Mouse (Mus musculus): ENCODE measurements around the gene Cyb561d2. TPM values are rescaled to one million over a fixed set of nuclear protein-coding genes. Genes with fewer than 3 reads are reported as not detected.
A peak's percentile ranks its signal among the peaks of the same experiment; 100 is the strongest.

Gene Cyb561d2
- polyA plus RNA-seq, 1 experiment from 2014 or later = 33.9 TPM

DNA sequence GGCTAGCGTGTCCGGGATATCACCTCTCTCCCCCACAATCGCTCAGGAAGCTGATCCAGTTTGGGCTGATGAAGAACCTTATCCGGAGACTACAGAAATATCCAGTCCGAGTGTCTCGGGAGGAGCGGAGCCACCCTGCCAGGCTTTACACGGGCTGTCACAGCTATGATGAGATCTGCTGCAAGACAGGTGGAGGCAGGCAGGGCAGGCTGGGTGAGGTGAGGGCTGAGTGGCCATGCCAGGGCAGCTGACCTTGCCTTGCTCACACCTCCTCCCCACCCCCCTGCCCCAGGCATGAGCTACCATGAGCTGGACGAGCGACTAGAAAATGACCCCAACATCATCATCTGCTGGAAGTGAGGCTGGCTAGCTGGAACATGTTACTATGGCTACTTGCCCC is 3.2 kb upstream of the Cyb561d2 start:
- no peak overlapping the region for H3K9ac ChIP-seq
- H3K9me3 ChIP-seq (replicated peaks) = no peaks in the 10 kb centered on the region
- 93% methylated on average over 10 of the region's 10 CpGs for WGBS
- no peak for ATAC-seq (replicated peaks; ENCODE audit: low FRiP score)
- H3K27me3 ChIP-seq = no peaks in the 10 kb centered on the region; the same call in 1 of the 2 replicates
- H3K4me1 ChIP-seq = peaks cover 49% of the 10 kb centered on the region
- peaks cover 24% of the 10 kb centered on the region for H3K36me3 ChIP-seq
- no peak overlapping the region for H3K4me2 ChIP-seq
- H3K4me3 ChIP-seq (replicated peaks) = no peak overlapping the region
- no peak overlapping the region for H3K27ac ChIP-seq

DNA sequence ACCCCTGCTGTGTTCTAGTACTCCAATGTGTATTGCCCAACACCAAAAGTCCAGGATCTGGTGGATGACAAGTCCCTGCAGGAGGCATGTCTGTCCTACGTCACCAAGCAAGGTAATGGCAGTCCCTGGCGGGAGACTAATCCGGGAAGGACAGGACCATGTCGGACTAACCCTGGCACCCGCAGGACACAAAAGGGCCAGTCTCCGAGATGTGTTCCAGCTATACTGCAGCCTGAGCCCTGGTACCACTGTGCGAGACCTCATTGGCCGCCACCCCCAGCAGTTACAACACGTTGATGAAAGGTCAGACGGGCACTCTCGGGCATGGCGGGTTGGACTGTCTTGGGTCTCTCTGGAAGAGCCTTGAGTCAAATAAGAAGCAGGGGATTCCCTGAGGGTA is 2.7 kb upstream of the Cyb561d2 start:
- Histone ChIP-seq H3K4me1 (peaks cover 48% of the 10 kb centered on the region), H3K4me2 (no peak overlapping the region), H3K4me3 (replicated peaks) (no peak overlapping the region), H3K9me3 (replicated peaks) (no peaks in the 10 kb centered on the region), H3K9ac (no peak overlapping the region), H3K27ac (no peak overlapping the region), H3K27me3 (no peaks in the 10 kb centered on the region; the same call in 1 of the 2 replicates), H3K36me3 (peaks cover 29% of the 10 kb centered on the region)
- 93% methylated on average over 12 of the region's 12 CpGs for WGBS
- no peak for ATAC-seq (replicated peaks; ENCODE audit: low FRiP score)

DNA sequence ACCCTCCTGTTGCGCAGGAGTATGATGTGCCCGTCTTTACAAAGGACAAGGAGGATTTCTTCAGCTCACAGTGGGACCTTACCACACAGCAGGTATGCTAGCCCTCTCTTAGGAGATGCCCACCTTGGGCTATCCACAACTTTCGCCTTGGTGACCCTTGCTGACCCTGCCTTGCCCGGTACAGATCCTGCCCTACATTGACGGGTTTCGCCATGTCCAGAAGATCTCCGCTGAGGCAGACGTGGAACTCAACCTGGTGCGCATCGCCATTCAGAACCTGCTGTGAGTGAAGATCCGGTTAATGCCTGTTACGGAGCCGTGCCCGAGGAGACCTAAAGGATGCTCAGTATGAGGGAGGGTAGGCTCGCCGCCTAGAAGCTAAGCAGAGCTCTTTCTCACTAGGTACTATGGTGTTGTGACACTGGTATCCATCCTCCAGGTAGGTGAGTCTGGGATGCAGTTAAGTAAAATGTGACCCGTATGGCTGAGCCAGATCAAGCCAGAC is 2.3 kb upstream of the Cyb561d2 start:
- ATAC-seq (replicated peaks; ENCODE audit: low FRiP score) = no peak
- Histone ChIP-seq H3K27me3 (no peaks in the 10 kb centered on the region), H3K4me2 (no peak overlapping the region), H3K27ac (no peak overlapping the region), H3K9me3 (replicated peaks) (no peaks in the 10 kb centered on the region), H3K4me3 (replicated peaks) (no peak overlapping the region), H3K36me3 (peaks cover 34% of the 10 kb centered on the region), H3K9ac (no peak overlapping the region), H3K4me1 (peaks cover 46% of the 10 kb centered on the region)
- 95% methylated on average over 17 of the region's 17 CpGs for WGBS

GRCm38 (mm10) chr9:107543299-107543698 is 1.3 kb upstream of the Cyb561d2 start:
- H3K9ac ChIP-seq = no peak overlapping the region
- H3K4me1 ChIP-seq = peaks cover 46% of the 10 kb centered on the region
- peak overlapping the region; percentile 84; the same call in 1 of the 2 replicates for H3K4me3 ChIP-seq (replicated peaks)
- H3K27me3 ChIP-seq = no peaks in the 10 kb centered on the region
- peaks cover 43% of the 10 kb centered on the region for H3K36me3 ChIP-seq
- no peaks in the 10 kb centered on the region for H3K9me3 ChIP-seq (replicated peaks)
- no peak for ATAC-seq (replicated peaks; ENCODE audit: low FRiP score)
- no peak overlapping the region for H3K27ac ChIP-seq
- peak overlapping the region; percentile 85 for H3K4me2 ChIP-seq
- 84% methylated on average over 11 of the region's 11 CpGs for WGBS

GRCm38 (mm10) chr9:107542721-107543120 is 728 bp upstream of the Cyb561d2 start:
- Histone ChIP-seq H3K9me3 (replicated peaks) (no peaks in the 10 kb centered on the region), H3K4me3 (replicated peaks) (peak overlapping the region; percentile 84), H3K4me2 (peak overlapping the region; percentile 85), H3K27me3 (no peaks in the 10 kb centered on the region), H3K27ac (peak overlapping the region; percentile 81), H3K36me3 (peaks cover 49% of the 10 kb centered on the region), H3K9ac (peak overlapping the region; percentile 69), H3K4me1 (peaks cover 46% of the 10 kb centered on the region)
- no peak for ATAC-seq (replicated peaks; ENCODE audit: low FRiP score)
- WGBS = 23% methylated on average over 8 of the region's 8 CpGs

GRCm38 (mm10) chr9:107542352-107542686 is 326 bp upstream of the Cyb561d2 start:
- H3K9ac ChIP-seq = peak overlapping the region; percentile 69
- H3K9me3 ChIP-seq (replicated peaks) = no peaks in the 10 kb centered on the region
- H3K4me3 ChIP-seq (replicated peaks) = peak overlapping the region; percentile 84
- H3K27me3 ChIP-seq = no peaks in the 10 kb centered on the region
- under 1% methylated on average over 11 of the region's 11 CpGs for WGBS
- H3K4me2 ChIP-seq = peak overlapping the region; percentile 85
- peaks cover 43% of the 10 kb centered on the region for H3K4me1 ChIP-seq
- peak; percentile 27 for ATAC-seq (replicated peaks; ENCODE audit: low FRiP score)
- H3K36me3 ChIP-seq = peaks cover 53% of the 10 kb centered on the region
- H3K27ac ChIP-seq = peak overlapping the region; percentile 81

GRCm38 (mm10) chr9:107541005-107541404 is 988 bp downstream of the Cyb561d2 start:
- Histone ChIP-seq H3K4me3 (replicated peaks) (peak overlapping the region; percentile 84), H3K27me3 (no peaks in the 10 kb centered on the region), H3K36me3 (peaks cover 57% of the 10 kb centered on the region), H3K4me1 (peaks cover 46% of the 10 kb centered on the region), H3K9ac (peak overlapping the region; percentile 69; the same call in 1 of the 2 replicates), H3K9me3 (replicated peaks) (no peaks in the 10 kb centered on the region), H3K4me2 (peak overlapping the region; percentile 85), H3K27ac (peak overlapping the region; percentile 81)
- ATAC-seq (replicated peaks; ENCODE audit: low FRiP score) = no peak
- WGBS = 23% methylated on average over 10 of the region's 10 CpGs

- Histone ChIP-seq H3K4me2 (peak overlapping the region; percentile 85), H3K9ac (0 out of 2 replicates have a peak overlapping the region, but pooled peaks have one; percentile 69), H3K27me3 (no peaks in the 10 kb centered on the region), H3K4me3 (replicated peaks) (0 out of 2 replicates have a peak overlapping the region, but pooled peaks have one; percentile 1), H3K9me3 (replicated peaks) (no peaks in the 10 kb centered on the region), H3K36me3 (peaks cover 56% of the 10 kb centered on the region), H3K4me1 (peaks cover 51% of the 10 kb centered on the region), H3K27ac (0 out of 2 replicates have a peak overlapping the region, but pooled peaks have one; percentile 81)
- ATAC-seq (replicated peaks; ENCODE audit: low FRiP score) = no peak
- WGBS = 52% methylated on average over 4 of the region's 4 CpGs
These were observed 1.6 kb downstream of the Cyb561d2 start for GRCm38 (mm10) chr9:107540420-107540819.

GRCm38 (mm10) chr9:107539940-107540339 is 2.1 kb downstream of the Cyb561d2 start:
- 93% methylated on average over 8 of the region's 8 CpGs for WGBS
- peaks cover 51% of the 10 kb centered on the region for H3K36me3 ChIP-seq
- ATAC-seq (replicated peaks; ENCODE audit: low FRiP score) = no peak

GRCm38 (mm10) chr9:107538711-107539110 is 3.3 kb downstream of the Cyb561d2 start:
- Histone ChIP-seq H3K9me3 (replicated peaks) (no peaks in the 10 kb centered on the region), H3K4me3 (replicated peaks) (no peak overlapping the region), H3K27me3 (no peaks in the 10 kb centered on the region), H3K4me2 (no peak overlapping the region), H3K27ac (no peak overlapping the region), H3K4me1 (peaks cover 52% of the 10 kb centered on the region), H3K36me3 (peaks cover 39% of the 10 kb centered on the region), H3K9ac (no peak overlapping the region)
- no peak for ATAC-seq (replicated peaks; ENCODE audit: low FRiP score)
- 96% methylated on average over 3 of the region's 3 CpGs for WGBS

More at GRCm38 (mm10) chr9:107539940-107540339, 2.1 kb downstream of the Cyb561d2 start:
- Histone ChIP-seq H3K27ac (no peak overlapping the region), H3K9ac (no peak overlapping the region), H3K9me3 (replicated peaks) (no peaks in the 10 kb centered on the region), H3K27me3 (no peaks in the 10 kb centered on the region), H3K4me2 (0 out of 2 replicates have a peak overlapping the region, but pooled peaks have one; percentile 85), H3K4me3 (replicated peaks) (0 out of 2 replicates have a peak overlapping the region, but pooled peaks have one; percentile 1), H3K4me1 (peaks cover 52% of the 10 kb centered on the region)

GRCm38 (mm10) chr9:107538231-107538630 is 3.8 kb downstream of the Cyb561d2 start:
- no peak overlapping the region for H3K4me3 ChIP-seq (replicated peaks)
- no peak overlapping the region for H3K27ac ChIP-seq
- 90% methylated on average over 7 of the region's 7 CpGs for WGBS
- ATAC-seq (replicated peaks; ENCODE audit: low FRiP score) = no peak
- H3K27me3 ChIP-seq = no peaks in the 10 kb centered on the region
- no peak overlapping the region for H3K9ac ChIP-seq
- H3K4me1 ChIP-seq = peaks cover 55% of the 10 kb centered on the region
- H3K36me3 ChIP-seq = peaks cover 36% of the 10 kb centered on the region
- no peak overlapping the region for H3K4me2 ChIP-seq
- H3K9me3 ChIP-seq (replicated peaks) = no peaks in the 10 kb centered on the region

- Histone ChIP-seq H3K4me2 (peak overlapping the region; percentile 78), H3K4me1 (peaks cover 27% of the 10 kb centered on the region), H3K36me3 (peaks cover 30% of the 10 kb centered on the region), H3K27ac (peak overlapping the region; percentile 79), H3K27me3 (no peaks in the 10 kb centered on the region), H3K4me3 (replicated peaks) (peak overlapping the region; percentile 81), H3K9me3 (replicated peaks) (no peaks in the 10 kb centered on the region), H3K9ac (peak overlapping the region; percentile 87)
- no peak; the same call in none of the 2 replicates for ATAC-seq (replicated peaks; ENCODE audit: low FRiP score)
- WGBS = under 1% methylated on average over 40 of the region's 40 CpGs
These were observed 7.4 kb downstream of the Cyb561d2 start for GRCm38 (mm10) chr9:107534408-107535202.

Data from kidney, embryonic 15.5 days (tissue).